Mouse (Mus musculus) small intestine, adult 2 months (tissue): ENCODE results near the gene Hcfc1r1. TPM values are rescaled to one million over a fixed set of nuclear protein-coding genes. Genes with fewer than 3 reads are reported as not detected.

Experiments
- H3K27ac ChIP-seq: fragments of 200-500 bp; 2 replicates; pipeline ENCODE4 v1.5.1; 2012; ENCODE audit warnings: low read depth, low read length, control low read depth, inconsistent platforms; ENCODE audit not compliant: insufficient read depth
- H3K27me3 ChIP-seq: fragments of 200-500 bp; 2 replicates; pipeline ENCODE4 v1.6.1; 2012; ENCODE audit warnings: mild to moderate bottlenecking, moderate library complexity, low read length, inconsistent platforms; ENCODE audit not compliant: control insufficient read depth, insufficient read depth
- H3K36me3 ChIP-seq: fragments of 200-500 bp; 2 replicates; pipeline ENCODE4 v1.6.1; 2012; ENCODE audit warnings: mild to moderate bottlenecking, low read length, control low read depth, inconsistent platforms; ENCODE audit not compliant: control insufficient read depth, insufficient read depth
- H3K4me1 ChIP-seq: fragments of 200-500 bp; 2 replicates; pipeline ENCODE4 v1.6.1; 2012; ENCODE audit warnings: low read length, inconsistent platforms, mixed read lengths; ENCODE audit not compliant: control insufficient read depth, insufficient read depth, insufficient read length
- H3K4me3 ChIP-seq: fragments of 200-500 bp; 2 replicates; pipeline ENCODE4 v1.5.1; 2012; ENCODE audit warnings: low read depth, mild to moderate bottlenecking, control low read depth, inconsistent platforms, low read length, moderate library complexity
- CTCF ChIP-seq: fragments of 200-500 bp; IDR thresholded peaks from 2 replicates; pipeline ENCODE4 v1.5.1; 2012; ENCODE audit warnings: low read depth, mild to moderate bottlenecking, control low read depth, inconsistent platforms, low read length, moderate library complexity, mixed read lengths; ENCODE audit not compliant: insufficient replicate concordance, insufficient read length; ENCODE audit errors: extremely low read depth
- POLR2A ChIP-seq: fragments of 200-500 bp; IDR thresholded peaks from 2 replicates; pipeline ENCODE4 v1.6.1; 2012; ENCODE audit warnings: low read depth, mild to moderate bottlenecking, control low read depth, inconsistent platforms, low read length, moderate library complexity
- WGBS: fragments of 180-500 bp; shearing (Covaris S2); methylation state at CpG from one replicate; pipeline ENCODE4 v1.1.7; 2018; 5-methylcytosine and 5-hydroxymethylcytosine counted together
- polyA plus RNA-seq: library from polyadenylated mRNA; depleted of rRNA; stranded (reverse); fragments of >200 nt; gene quantifications from 2 replicates; pipeline ENCODE4 v1.2.3, GENCODE M21; 2012; rRNA removed

Hcfc1r1 gene
- 106 and 251 TPM in 2 replicates for polyA plus RNA-seq

DNA sequence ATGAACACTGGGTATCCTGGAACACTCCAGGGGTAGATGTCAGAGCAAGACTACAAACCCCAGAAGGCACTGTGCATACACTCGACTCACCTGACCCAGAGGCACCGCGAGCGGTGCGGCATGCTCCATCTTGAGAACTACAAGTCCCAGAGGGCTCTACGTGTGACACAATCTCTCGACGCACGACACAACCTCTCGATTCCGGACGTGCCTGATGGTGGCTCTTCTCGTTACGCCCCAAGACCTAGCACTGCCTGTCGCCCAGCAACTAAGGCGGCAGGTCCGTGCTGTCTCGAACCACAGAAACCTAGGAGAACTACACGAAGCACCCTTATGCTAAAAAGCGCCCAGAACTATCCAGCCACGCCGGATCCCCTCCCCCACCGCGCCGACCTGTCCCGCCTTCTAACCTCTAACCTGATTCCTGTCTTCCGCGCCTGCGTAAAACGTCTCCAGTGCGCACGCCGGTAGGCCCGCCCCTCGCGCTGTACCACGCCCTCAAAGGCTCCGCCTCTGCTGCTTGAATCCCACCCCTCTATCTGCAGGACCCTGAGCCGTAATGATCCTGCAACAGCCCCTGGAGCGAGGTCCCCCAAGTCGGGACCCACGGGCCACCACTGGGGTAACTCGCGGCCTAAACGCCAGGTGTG, at the start of gene Hcfc1r1, which contains the start of gene Thoc6:
Gene Hcfc1r1, plus strand, starts transcription at position 173 of the 650 bp plus-strand sequence.
Gene Thoc6, minus strand, starts transcription at position 459 of the 650 bp plus-strand sequence.
- Histone ChIP-seq H3K27me3 (no peaks in the 10 kb centered on the region), H3K27ac (peak within 1 kb of the TSS; percentile 76), H3K36me3 (peaks cover 13% of the 10 kb centered on the region), H3K4me3 (peak within 1 kb of the TSS; percentile 86), H3K4me1 (peaks cover 11% of the 10 kb centered on the region)
- under 1% methylated on average over 45 of the region's 45 CpGs for WGBS
- TF ChIP-seq CTCF, result no peak
- TF ChIP-seq POLR2A, result no peak

DNA sequence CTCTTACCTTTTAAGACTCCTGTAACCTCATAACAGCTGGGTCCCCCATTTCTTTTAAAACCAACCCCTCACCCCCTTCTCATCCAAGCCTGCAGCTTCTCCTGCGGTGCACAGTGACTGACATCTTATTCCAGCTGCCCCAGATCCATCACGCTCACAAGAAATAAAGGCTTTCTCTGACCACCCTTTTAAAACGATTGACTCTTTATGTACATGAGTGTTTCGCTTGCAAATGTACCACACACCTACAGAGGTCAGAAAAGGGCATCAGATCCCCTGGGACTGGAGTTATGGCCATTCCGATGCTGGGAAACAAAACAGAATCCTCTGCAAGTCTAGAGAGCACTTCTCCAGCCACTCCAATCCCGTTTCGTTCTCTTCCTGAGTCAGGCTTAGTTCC, 45.6 kb upstream of the Hcfc1r1 start:
- H3K4me3 ChIP-seq, result no peak overlapping the region
- H3K27me3 ChIP-seq, result no peaks in the 10 kb centered on the region
- no peak overlapping the region for H3K27ac ChIP-seq
- no peaks in the 10 kb centered on the region for H3K36me3 ChIP-seq
- 44% methylated on average over 7 of the region's 7 CpGs for WGBS
- TF ChIP-seq CTCF, result no peak
- no peak for TF ChIP-seq POLR2A
- H3K4me1 ChIP-seq, result no peaks in the 10 kb centered on the region

DNA sequence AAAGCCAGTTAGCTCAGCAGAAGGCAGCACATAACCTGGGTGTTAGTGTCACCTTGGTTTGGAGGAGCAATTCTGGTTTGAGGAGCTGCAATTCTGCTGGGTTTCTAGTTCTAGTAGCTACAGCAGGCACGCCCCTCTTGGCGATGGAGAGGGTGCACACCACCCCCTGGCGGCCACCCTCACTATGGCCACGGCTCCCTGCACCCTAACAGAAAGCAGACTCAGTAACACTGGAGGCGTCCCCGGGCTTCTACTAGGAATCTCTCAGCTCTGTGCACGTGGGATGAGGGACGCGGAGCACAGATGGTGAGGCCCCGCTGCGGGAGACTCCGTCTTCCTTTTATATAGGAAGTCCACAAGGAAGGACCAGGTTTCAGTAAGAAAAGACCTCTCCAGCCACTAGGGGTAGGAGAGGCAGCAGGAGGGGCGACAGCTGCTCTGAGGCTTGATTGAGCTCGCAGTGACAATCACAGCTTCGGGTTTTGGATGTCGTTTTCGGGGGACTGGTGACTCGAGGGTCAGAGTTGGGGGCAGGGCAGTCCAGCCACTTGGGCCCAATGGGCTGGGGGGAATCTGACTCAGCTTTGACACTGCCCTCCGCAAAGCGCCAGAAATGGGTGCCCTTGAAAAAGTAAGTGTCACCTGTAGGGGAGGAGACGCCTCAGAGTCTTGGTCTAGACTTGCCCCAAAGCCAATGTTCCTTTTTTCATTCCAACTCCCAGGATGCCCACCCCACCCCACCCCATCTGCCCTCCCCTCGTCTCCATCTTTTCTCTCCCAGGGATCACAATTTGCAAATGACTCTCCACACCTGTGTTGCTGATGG, 43.0 kb upstream of the Hcfc1r1 start:
- no peaks in the 10 kb centered on the region for H3K27me3 ChIP-seq
- 10% methylated on average over 22 of the region's 22 CpGs for WGBS
- no peaks in the 10 kb centered on the region for H3K36me3 ChIP-seq
- H3K4me3 ChIP-seq, result no peak overlapping the region
- H3K4me1 ChIP-seq, result no peaks in the 10 kb centered on the region
- TF ChIP-seq CTCF (peak; percentile 77), POLR2A (no peak; the same call in 1 of the 2 replicates)
- no peak overlapping the region for H3K27ac ChIP-seq

DNA sequence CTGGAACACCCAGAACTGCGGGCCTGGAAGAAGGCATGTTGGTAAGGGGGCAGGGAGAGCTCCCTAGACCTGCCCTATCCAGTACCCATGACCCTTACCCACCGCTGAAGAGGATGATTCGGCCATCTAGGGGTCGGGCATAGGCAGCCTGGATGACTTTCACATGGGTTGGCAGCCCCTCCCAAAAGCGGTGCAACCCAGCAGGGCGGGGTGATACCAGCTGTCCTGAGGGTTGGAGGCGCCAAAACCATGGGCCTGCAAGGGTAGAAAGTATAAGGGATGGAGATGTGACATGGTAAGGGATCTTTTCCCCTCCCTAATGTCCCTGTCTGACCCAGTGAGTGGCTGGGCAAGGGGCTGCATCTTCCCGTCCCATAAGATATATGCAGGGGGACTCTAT, 42.2 kb upstream of the Hcfc1r1 start:
- WGBS, result 68% methylated on average over 8 of the region's 8 CpGs
- Histone ChIP-seq H3K27me3 (no peaks in the 10 kb centered on the region), H3K4me3 (no peak overlapping the region), H3K36me3 (no peaks in the 10 kb centered on the region), H3K4me1 (no peaks in the 10 kb centered on the region), H3K27ac (no peak overlapping the region)
- TF ChIP-seq POLR2A, result no peak
- TF ChIP-seq CTCF, result no peak

DNA sequence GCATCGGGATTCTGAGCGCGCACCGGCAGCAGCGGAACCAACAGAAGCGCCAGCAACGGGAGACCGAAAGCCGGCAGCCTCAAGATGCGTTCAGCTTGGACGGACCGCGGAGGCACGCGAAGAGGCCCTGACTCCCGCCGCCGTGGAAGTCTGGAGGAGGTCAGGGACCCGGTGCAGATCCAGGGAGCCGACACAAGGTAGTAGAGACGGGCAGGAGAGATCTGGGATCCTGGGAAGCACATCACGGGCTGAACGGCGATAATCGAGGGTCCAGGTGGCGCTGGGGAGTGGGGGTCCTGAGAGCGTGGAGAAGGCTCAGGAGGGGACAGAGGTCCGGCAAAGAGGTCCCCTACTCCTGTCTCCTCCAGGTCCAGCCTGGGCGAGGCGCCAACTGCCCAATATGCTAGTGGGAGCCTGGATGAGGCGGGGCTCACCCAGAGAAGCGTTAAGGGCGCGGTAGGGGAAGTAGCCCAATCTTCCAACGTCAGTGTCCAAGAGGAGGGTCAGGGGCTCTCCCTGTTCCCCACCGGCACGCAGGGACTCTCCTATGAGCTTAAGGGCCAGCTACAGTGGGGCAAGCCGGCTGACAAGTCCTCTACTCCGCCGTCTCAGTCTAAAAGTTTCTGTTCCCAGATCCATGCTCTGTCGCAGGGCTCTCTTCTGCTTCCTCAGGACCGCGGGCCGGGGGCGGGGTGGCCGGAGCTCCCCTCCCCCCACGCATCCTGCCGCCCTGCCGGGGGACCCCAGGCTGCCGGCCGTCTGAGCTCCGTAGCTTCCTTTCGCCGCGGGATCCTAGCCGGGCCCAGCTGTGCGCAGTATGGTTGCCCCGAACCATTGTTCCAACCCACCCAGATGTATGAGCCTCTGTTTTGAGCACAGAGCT, 28.5 kb upstream of the Hcfc1r1 start, which contains the start of gene Mmp25:
Gene Mmp25, minus strand, starts transcription at position 665 of the 883 bp plus-strand sequence.
- peaks cover 18% of the 10 kb centered on the region for H3K27me3 ChIP-seq
- WGBS, result 4% methylated on average over 58 of the region's 58 CpGs

DNA sequence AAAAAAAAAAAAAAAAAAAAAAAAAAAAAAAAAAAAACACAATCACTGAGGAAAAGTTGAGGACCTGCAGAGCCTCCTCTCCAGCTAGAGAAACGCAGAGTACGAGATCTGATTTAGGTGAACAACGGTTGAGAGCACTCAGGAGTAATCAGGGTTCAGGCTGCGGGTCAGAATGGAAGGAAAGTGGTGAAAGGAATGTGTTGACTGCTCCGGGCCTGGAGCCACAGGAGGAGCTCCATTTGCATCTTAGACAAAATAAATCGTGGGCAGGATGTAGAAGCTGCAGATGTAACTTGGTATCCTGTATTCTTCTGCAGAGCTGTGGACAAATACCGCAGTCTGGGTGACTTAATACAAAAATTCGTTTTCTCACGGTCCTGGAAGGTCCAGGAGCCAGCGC, 27.5 kb upstream of the Hcfc1r1 start:
- Histone ChIP-seq H3K4me1 (peaks cover 7% of the 10 kb centered on the region; the same call in 1 of the 2 replicates), H3K36me3 (no peaks in the 10 kb centered on the region), H3K27me3 (peaks cover 18% of the 10 kb centered on the region), H3K4me3 (no peak overlapping the region), H3K27ac (no peak overlapping the region)
- WGBS, result 62% methylated on average over 10 of the region's 10 CpGs
- TF ChIP-seq POLR2A (no peak), CTCF (no peak)

More for the DNA sequence above, 28.5 kb upstream of the Hcfc1r1 start, which contains the start of gene Mmp25:
- no peak for TF ChIP-seq CTCF
- no peak for TF ChIP-seq POLR2A
- Histone ChIP-seq H3K4me1 (peaks cover 7% of the 10 kb centered on the region; the same call in 1 of the 2 replicates), H3K4me3 (peak within 1 kb of the TSS; percentile 52), H3K36me3 (no peaks in the 10 kb centered on the region), H3K27ac (no peak within 1 kb of the TSS; the same call in 1 of the 2 replicates)
